Comparison of ENCODE assay signal across 8 mouse cellular contexts in the genomic region with DNA sequence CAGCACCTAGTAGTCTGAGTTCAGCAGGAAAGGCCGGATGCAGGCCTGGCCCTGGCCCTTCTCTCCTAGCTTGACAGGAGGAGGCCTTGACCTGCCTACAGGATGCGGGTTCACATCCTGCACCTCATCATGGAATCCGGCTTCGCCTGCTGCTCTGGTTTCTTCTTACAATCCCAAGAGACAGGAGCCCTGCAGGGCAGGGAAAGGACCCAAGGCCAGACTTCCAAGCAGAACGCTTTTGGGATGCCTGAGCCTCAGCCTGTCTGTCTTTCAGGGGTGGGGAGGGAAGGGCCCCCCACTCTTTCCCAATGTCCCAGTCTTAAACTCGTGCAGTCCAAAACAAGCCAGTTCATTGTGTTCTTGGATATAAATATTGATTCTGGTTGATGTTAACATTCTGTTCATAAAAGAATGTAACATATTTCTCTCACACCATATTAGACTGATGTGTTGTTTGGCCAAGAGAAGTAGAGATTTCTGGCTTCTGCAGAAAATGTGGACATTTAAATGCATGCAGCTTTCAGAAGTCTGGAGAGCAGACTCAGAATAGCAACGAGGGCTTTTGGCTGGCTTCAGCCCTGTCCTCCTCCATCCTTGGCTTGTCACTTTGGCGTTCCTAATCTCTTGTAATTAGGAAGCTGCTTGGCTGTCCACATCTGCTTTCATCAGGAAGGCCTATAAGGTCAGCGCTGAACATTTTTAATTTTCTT.
DNase-seq lines count a peak whose midpoint lies in the region; ATAC-seq lines count a peak whose summit lies in the region.

No protein-coding gene starts in this region.

- ATAC-seq in embryonic facial prominence, embryonic 12.5 days (ENCODE audit: insufficient number of reproducible peaks, insufficient read depth, low FRiP score, low TSS enrichment): no peak
- no peak for ATAC-seq in midbrain, embryonic 15.5 days (replicated peaks)

- H3K9me3 ChIP-seq in embryonic facial prominence, embryonic 12.5 days: no peaks in the 10 kb centered on the region
- no peaks in the 10 kb centered on the region for H3K9me3 ChIP-seq in midbrain, embryonic 15.5 days

- peak; percentile 50 for DNase-seq in cerebellum, adult 11-12 months
- DNase-seq in cerebellum, postnatal 36 days: no peak
- peak; percentile 46 to 63 for DNase-seq in heart, postnatal 14 days
- DNase-seq in kidney, postnatal 36 days: peak; percentile 64 to 82
- no peak for DNase-seq in frontal cortex, postnatal 36 days (ENCODE audit: low spot score in 2 of 2)
- DNase-seq in cerebellum, adult 8-10 months: no peak

- H3K27me3 ChIP-seq in embryonic facial prominence, embryonic 12.5 days: no peaks in the 10 kb centered on the region
- no peaks in the 10 kb centered on the region for H3K27me3 ChIP-seq in midbrain, embryonic 15.5 days (replicated peaks)

- peak overlapping the region; percentile 94 for H3K27ac ChIP-seq in embryonic facial prominence, embryonic 12.5 days
- peak overlapping the region; percentile 98 for H3K27ac ChIP-seq in midbrain, embryonic 15.5 days

- intact Hi-C loops in heart, postnatal 14 days (cut with DNase I): no loop called here

- H3K36me3 ChIP-seq in embryonic facial prominence, embryonic 12.5 days: no peaks in the 10 kb centered on the region
- H3K36me3 ChIP-seq in midbrain, embryonic 15.5 days (replicated peaks): no peaks in the 10 kb centered on the region

- 25% methylated on average over 9 of the region's 9 CpGs for WGBS in embryonic facial prominence, embryonic 12.5 days
- WGBS in midbrain, embryonic 15.5 days: 54% methylated on average over 9 of the region's 9 CpGs

- H3K4me1 ChIP-seq in embryonic facial prominence, embryonic 12.5 days: peaks cover 51% of the 10 kb centered on the region
- peaks cover 52% of the 10 kb centered on the region for H3K4me1 ChIP-seq in midbrain, embryonic 15.5 days

- H3K4me3 ChIP-seq in embryonic facial prominence, embryonic 12.5 days: no peak overlapping the region
- no peak overlapping the region for H3K4me3 ChIP-seq in midbrain, embryonic 15.5 days

- H3K4me2 ChIP-seq in embryonic facial prominence, embryonic 12.5 days (replicated peaks): peak overlapping the region; percentile 61
- H3K4me2 ChIP-seq in midbrain, embryonic 15.5 days: peak overlapping the region; percentile 60

- H3K9ac ChIP-seq in embryonic facial prominence, embryonic 12.5 days: no peak overlapping the region
- H3K9ac ChIP-seq in midbrain, embryonic 15.5 days: no peak overlapping the region

Comparison
In these comparisons a context has a peak if more than half of its experiments do, and no peak if none do; other contexts are left out.
1. DNase-seq: peak in cerebellum, adult 11-12 months (single experiment), heart, postnatal 14 days (2 of 2) and kidney, postnatal 36 days (2 of 2); none in cerebellum, postnatal 36 days (0 of 2), frontal cortex, postnatal 36 days (0 of 2) and cerebellum, adult 8-10 months (single experiment).